Mouse (Mus musculus) lung, postnatal 25 days (tissue): ENCODE data around the gene Eif2ak4.

Experiments used
- DNase-seq: peaks from one replicate; pipeline ENCODE4 v3.0.0; 2022; ENCODE audit warnings: low spot score

The Eif2ak4 gene

DNA sequence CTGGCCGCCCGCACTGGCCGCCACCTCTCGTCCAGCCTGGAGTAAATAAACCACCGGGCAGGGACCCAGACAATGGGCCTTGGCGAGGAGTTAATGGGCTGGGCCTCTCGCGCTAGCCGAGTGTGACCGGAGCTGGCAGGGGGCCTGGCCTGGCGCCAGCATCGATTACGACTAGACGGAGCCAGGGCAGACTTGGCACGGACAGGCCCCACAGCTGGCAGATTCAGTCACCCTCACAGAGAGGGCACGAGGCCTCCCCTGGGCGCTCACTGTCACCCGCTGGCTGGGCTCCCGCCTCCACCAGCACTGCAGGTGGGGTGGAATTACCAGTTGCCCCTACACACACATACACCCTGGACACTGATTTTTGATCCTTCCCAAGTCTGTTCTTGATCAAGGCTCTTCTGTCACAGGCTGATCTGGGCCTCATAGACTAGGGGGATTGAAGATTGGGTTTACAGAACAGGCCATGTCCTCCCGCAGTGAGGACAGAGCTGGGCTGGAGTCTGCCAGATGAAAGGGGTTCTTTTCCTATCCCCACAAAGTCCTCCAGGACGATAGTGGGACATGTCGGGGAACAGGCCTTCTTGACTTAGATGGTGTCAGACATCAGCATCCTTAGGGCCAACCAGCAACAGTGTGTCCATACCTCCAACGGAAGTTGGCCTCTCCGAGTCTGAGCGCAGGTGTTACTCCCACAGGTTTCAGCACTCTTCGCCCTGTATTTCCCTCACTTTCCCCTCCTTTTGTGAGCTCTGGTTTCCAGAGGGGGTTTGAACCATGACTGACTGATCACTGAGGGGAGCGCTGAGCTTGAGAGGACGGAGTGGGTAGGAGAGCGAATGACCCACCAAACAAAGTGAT lies 122.3 kb downstream of the Eif2ak4 start:
- DNase-seq = peak; percentile 94

DNA sequence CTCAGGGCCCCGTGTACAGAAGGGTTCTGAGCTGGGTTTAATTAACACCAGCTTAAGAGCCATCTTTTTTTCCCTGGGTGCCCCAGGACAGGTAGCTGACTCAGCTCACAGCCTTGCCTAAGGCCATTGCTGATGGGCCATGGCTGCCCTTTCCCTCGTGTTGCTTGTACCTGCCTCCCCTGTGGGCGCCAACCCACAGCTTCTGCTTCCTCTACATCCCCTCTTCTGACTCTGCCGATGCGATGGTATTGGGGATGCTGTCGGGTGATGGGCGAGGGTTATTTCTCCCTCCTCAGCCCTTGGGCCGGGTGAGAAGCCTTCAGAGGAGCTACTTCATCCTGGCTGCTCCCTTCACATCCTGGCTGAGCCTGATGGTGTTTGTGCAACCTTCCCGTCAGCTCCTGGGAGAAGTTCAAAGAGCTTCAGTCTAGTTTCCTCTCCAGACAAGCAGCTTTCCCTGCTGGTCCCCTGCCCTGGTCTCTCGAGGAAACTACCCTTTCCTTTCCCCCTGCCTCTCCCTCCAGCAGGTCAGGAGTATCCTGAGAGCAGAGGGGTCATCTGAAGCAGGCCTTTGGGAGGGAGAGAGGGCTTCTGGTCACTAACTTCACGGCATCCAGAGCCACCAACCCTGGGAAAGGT lies 123.5 kb downstream of the Eif2ak4 start:
- no peak for DNase-seq

DNA sequence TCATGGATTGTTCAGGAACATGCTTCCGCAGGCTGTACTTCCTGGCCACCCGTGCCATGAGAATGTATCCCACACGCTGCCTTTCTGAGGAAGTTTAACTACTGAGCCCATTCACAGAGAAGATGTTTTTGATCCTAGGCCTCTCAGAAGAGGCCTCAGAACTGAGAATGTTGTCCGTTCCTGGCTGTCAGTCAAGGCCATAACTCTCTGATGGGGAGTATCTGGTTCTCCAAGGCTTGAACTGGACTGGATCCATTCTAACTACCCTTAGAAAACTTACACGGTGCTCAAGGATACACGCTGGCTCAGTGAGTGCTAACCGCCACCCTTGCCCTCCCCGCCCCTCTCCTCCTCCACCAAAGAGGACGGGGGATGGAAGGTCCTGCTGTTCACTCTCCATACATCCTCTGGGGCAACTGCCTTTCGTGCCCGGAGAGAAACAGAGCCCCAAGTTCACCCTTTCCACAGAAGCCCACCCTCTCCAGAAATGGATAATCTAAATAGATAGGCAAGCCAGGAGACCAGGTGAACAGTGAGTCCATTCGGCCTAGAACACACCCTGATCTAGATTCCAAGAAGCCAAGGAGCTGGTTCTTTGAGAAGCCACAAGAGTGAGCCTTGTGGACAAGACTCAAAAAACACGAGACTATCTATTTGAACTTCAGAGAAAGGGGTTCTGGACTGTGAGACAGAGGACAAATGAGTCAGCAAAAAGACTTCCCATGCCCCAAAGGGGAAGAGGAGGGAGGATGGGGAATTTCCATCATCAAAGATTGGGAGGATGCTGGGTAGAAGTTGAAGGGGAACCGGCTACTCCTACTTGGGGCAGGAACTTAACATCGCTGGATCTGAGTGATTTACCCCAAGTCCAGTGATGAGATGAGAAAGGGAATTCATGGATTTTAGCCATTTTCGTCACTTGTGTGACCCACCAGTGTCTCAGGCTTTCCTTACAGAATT lies 124.3 kb downstream of the Eif2ak4 start:
- DNase-seq = no peak

DNA sequence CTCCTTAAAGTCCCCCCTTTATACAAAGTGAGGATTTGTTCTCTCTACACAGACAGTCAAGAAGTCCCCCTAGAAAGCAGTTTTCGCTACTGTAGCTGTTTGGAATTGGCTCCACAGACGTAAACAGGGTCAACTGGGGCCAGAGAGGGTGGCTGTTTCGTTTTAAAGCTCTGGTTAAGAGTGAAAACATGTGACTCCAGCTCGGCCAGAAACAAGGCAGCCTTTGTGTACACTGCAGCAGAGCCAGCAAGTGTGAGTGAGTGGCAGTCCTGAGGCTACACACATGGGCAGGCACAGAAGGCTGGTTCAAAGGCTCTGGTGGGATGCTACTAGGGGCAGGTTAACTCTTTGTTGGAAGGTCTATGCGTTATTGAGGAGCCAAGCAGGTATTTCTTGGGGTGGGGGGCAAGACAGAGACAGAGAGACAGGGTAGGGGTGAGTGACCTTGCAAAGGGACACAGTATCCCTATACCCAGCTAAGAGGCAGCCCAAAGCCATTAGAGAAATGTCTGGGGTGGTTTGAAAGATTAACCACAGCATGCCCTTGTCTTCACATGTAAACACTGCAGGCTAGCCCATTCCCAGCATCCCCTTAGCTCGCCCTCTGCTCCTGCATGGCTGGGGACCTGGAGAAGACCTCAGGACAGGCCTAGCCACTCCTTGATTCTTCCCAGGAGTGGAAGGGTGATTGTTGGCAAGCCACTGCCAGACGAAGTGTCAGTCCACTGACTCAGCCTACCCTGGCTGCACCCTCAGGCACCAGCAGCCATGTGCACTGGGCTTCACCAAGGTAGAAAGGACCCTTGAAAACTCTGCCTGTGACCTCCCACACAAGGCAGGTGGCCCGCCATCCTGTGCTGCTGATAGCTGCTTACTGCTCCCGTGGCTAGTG lies 131.9 kb downstream of the Eif2ak4 start:
- peak; percentile 78 for DNase-seq

DNA sequence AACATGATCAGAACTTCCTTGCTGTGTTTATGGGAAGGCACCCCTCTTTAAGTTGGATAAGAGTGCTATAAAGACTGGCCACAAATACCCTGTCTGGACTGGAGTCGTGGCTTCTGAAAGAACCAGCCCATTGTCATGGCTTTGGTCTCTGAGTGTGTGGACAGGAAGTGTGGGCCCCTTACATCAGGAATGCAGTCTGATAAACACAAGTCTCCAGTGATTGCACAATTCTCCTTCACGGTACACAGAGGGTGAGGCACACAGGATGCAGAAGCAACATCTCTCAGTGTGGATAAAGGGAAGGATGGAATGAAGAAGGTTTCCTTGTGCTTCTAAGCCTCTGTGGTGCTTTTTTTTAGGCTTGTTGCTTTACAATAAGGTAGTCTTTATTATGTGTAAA lies 133.8 kb downstream of the Eif2ak4 start:
- peak; percentile 77 for DNase-seq

DNA sequence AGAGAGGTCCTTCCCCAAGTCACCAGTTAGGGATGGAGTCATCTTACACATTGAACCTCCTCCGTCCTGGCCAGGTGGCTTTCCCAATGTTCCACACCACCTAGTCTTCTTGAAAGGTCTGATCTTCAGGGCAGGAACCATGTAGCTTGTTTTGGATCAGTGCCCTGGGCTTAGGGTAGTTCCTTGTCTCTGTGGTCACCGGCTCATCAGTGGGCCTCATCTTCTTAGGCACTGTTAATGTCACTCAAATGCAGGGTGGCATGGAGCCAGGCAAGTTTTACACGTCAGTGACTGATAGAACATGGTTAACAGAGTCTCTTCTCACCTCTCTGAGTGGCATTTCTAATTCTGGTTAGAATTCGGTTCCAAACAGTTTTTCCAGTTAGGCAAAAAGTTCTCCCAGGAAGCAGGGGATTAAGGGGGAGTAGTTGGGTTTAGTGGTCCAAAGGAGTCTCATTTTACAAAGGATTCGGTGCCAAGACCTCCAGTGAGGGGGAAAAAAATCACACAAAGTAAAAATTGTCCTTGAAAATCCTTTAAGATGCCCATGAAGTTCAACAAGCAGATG lies 134.8 kb downstream of the Eif2ak4 start:
- DNase-seq = no peak

DNA sequence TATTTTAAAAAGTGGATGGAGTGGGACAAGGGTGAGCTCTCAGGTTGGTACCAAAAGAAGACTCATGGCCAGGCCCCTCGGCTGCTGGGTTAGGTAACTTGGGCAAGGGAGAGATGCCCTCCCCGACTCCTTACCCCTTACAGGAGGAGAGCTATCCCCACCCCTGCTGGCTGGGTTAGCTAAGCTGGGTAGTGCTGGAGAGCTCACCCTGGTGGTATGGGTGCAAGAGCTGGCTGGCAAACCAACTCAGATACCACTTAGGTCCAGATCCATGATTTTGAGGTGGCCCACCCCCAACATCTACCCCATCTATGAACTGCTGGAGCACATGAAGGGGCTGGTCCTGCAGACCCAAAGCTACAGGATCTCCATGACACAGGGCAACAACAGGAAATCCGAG lies 136.4 kb downstream of the Eif2ak4 start:
- DNase-seq = no peak
